Mouse (Mus musculus): ENCODE results near the gene BC004004.
A peak's percentile ranks its signal among the peaks of the same experiment; 100 is the strongest.

Gene BC004004

DNA sequence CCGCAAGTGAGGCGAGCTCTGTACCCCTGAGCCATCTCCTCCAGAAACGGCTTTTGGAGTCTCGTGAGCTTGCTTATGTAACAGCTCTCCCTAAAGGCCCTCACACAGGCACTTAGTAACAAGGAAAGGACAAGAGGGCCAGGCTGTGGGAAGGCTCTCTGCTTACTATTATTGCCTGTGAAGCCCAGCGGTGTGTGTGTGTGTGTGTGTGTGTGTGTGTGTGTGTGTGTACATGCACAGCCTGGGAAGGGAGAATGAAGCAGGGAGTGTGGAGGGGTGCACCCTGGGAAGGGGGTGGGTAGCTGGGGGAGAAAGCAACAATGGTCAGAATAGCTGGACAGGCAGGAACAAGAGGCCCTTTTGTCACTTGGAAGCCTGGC is 86.9 kb downstream of the BC004004 start:
- peak; percentile 41 for DNase-seq

DNA sequence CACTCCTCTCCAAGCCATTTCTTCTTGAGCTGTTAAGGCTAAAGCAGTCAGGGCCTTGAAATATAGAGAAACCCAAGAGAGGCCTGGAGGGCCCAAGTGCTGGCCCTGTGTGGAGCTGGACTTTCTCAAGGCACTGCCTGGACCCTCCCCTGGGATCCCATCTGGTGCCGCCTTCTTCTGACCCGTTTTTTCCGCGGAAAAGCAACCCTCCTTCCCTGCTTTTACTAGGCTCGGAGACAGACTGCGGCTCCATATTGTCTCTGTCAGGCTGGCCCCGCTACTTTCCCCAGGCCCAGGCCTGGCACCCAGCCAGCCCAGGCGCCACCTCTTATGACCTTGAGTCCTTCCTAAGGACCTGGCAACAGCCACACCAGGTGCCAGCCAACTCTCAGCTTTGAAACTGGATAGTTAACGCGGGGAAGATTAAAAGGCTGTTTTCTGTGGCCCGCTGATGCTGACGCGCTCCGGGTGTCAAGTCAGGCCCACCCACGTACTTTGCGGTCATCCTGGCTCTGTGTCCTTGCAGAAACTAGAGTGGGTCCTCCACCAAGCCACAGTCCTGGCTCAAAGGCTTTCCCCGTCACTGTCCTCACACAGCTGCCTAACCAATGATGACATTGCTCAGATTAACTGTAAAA is 87.4 kb downstream of the BC004004 start:
- DNase-seq: peak; percentile 83

GRCm38 (mm10) chr17:29356479-29356856 is 87.9 kb downstream of the BC004004 start:
- DNase-seq: peak; percentile 82

- no peak for DNase-seq
Observed at GRCm38 (mm10) chr17:29356882-29357281, 88.3 kb downstream of the BC004004 start.

DNA sequence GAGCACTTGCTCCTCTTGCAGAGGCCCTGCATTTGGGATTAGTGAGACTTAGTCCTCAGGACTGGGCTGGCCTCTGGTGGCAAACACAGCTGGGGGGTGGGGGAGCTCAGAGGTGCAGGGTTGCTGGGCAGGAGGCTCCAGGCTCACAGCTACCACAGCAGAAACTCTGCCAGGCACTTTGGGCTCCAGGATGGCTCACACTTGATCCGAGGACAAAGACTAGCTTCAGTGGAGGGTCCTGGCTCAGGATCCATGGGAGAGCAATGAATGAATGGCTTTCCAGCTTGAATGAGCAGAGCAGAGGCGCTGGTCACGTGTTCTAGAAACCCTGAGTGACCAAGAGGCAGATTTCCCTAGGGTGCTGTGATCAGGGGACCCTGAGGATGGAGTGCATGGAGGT is 90.3 kb downstream of the BC004004 start:
- no peak for DNase-seq

- no peak for DNase-seq
Observed at GRCm38 (mm10) chr17:29360761-29361221, 92.2 kb downstream of the BC004004 start, which contains the start of gene Fgd2. Gene Fgd2, plus strand, starts transcription at chr17:29360914.

GRCm38 (mm10) chr17:29361982-29362691 is 93.5 kb downstream of the BC004004 start:
- no peak for DNase-seq

DNA sequence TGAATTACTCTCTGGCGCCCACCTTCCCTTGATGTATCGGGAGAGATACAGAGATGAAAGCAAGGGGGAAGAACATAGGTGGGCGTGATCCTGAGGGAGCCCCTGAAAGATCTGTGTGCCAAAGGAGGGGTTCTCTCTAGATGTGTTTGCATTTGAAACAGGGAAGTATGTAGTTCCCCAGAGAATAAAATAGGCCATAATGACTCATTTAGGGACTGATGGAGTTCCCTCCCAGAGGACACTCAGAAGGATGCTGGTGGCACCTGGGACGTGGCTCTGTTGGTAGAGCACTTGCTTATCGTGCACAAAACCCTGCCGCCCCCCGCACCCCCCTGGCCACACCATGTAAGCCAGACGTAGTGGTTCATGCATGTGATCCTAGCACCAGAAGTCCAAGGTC is 94.5 kb downstream of the BC004004 start:
- no peak for DNase-seq
